Mouse (Mus musculus): Measurements from ENCODE around the gene Zfand6. TPM values are rescaled to one million over a fixed set of nuclear protein-coding genes. Genes with fewer than 3 reads are reported as not detected.

The Zfand6 gene
- polyA plus RNA-seq, 1 experiment from 2014 or later, result 162 TPM

DNA sequence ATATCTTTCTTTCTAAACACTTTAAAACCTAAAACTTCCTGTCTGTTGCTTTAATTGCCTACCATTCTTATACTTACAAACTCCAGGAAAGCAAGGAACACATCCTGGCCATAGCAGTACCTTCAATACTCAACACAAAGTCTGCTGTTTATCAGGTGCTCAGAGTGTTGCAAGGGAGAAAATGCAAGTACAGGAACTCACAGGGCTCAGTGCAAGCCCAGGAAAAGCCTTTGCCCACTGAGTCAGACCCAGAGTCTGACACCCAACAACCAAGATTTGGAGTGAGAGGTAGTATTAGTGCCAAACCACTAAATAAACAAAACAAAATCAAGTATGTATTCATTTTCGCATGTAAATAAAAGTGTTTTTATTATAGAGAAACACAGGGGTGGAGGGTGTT, 5.1 kb downstream of the Zfand6 start:
- WGBS, result 97% methylated on average over 1 of the region's 1 CpGs
- DNase-seq (ENCODE audit: low spot score), result no peak
- no peak overlapping the region for H3K27ac ChIP-seq (replicated peaks)
- H3K9me3 ChIP-seq, result no peaks in the 10 kb centered on the region
- peaks cover 17% of the 10 kb centered on the region for H3K4me1 ChIP-seq
- H3K27me3 ChIP-seq (replicated peaks; ENCODE audit: low read depth, poor library complexity, severe bottlenecking), result no peaks in the 10 kb centered on the region
- no peak overlapping the region for H3K4me3 ChIP-seq
- no peaks in the 10 kb centered on the region for H3K36me3 ChIP-seq (replicated peaks)

DNA sequence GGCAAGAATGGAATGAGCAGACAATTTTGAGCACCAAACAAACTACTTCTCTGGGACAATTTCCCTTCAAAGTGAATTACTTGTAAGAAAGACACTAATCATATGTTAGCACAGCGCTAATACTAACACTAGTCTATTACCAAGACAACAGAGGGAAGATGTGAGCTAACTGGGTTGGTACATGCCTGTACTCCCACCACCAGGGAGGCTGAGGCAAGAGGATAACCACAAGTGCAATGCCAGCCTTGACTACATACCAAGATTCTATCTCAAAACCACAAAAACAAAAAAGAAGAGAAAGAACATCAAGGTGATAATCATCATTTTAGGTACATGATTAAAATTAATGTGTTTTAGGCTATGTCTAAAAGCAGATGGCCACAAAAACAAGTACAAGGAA, 8.2 kb downstream of the Zfand6 start:
- peaks cover 18% of the 10 kb centered on the region for H3K4me1 ChIP-seq
- DNase-seq (ENCODE audit: low spot score), result no peak
- H3K9me3 ChIP-seq, result no peaks in the 10 kb centered on the region
- no peaks in the 10 kb centered on the region for H3K27me3 ChIP-seq (replicated peaks; ENCODE audit: low read depth, poor library complexity, severe bottlenecking)
- no peaks in the 10 kb centered on the region for H3K36me3 ChIP-seq (replicated peaks)
- WGBS, result 80% methylated on average over 1 of the region's 1 CpGs
- H3K4me3 ChIP-seq, result no peak overlapping the region
- no peak overlapping the region for H3K27ac ChIP-seq (replicated peaks)

DNA sequence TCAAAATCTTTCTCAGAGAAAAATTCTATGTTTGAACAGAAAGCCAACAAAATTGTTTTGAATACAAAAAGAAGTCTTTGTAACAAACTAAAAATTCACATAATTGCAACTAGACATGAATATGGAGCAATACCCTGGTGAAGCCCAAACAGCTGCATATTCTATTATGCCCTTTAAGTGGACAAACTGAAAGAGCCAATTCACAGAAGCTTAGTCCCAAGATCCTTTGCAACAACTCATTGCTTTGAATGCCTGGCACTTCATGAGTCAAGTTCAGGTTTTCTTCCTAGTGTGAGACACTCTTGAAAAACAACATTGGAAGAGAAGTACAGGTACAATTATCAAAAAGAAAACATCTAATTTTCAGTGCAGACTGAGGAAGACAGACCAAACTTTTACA, 8.8 kb downstream of the Zfand6 start:
- Histone ChIP-seq H3K27ac (replicated peaks) (no peak overlapping the region), H3K4me3 (no peak overlapping the region), H3K27me3 (replicated peaks; ENCODE audit: low read depth, poor library complexity, severe bottlenecking) (no peaks in the 10 kb centered on the region), H3K9me3 (no peaks in the 10 kb centered on the region), H3K4me1 (peaks cover 18% of the 10 kb centered on the region), H3K36me3 (replicated peaks) (no peaks in the 10 kb centered on the region)
- no peak for DNase-seq (ENCODE audit: low spot score)

DNA sequence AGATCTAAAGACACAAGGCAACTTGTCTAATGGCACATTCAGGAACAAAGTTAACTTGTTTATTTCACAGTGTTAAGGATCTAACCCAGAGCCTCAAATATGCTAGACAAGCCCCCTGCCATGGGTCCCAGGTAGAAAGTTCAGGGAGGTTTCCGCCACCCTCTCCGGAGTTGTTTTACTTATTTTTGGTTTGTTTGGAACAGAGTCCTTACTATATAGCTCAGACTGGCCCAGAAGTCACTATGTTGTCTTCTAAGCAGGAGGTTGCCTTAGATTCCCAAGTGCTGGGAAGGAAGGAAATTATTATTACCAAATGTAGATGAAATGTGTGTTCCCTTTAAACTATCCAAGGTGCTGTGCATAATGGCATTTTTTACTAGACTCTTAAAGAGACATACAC, 9.7 kb downstream of the Zfand6 start:
- Histone ChIP-seq H3K4me1 (peaks cover 18% of the 10 kb centered on the region), H3K36me3 (replicated peaks) (no peaks in the 10 kb centered on the region), H3K27me3 (replicated peaks; ENCODE audit: low read depth, poor library complexity, severe bottlenecking) (no peaks in the 10 kb centered on the region), H3K27ac (replicated peaks) (peak overlapping the region; percentile 69), H3K9me3 (no peaks in the 10 kb centered on the region), H3K4me3 (peak overlapping the region; percentile 61; the same call in 1 of the 2 replicates)
- WGBS, result 67% methylated on average over 2 of the region's 2 CpGs
- peak; percentile 17 for DNase-seq (ENCODE audit: low spot score)

DNA sequence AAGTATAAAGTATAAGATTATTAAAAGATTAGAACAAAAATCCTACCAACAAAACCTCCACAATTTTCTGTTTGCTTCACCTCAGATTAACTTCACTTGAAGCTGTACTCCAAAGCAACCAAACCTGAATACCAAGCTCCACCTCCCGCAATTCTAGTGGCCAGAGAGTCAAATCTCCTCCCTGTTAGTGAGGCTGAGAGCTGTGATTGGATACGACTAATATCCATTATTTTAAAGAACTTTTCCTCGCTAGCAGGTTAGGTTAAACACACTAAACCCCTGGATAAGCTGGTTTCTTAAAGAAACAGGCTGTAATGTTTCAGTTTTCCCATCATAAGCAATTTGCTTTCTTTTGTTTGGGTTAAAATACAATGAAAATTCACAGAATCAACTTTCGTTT, 10.5 kb downstream of the Zfand6 start:
- peak overlapping the region; percentile 69 for H3K27ac ChIP-seq (replicated peaks)
- WGBS, result 3% methylated on average over 4 of the region's 4 CpGs
- H3K4me3 ChIP-seq, result peak overlapping the region; percentile 61
- no peaks in the 10 kb centered on the region for H3K9me3 ChIP-seq
- peaks cover 18% of the 10 kb centered on the region for H3K4me1 ChIP-seq
- peak; percentile 73 for DNase-seq (ENCODE audit: low spot score)
- no peaks in the 10 kb centered on the region for H3K27me3 ChIP-seq (replicated peaks; ENCODE audit: low read depth, poor library complexity, severe bottlenecking)
- H3K36me3 ChIP-seq (replicated peaks), result no peaks in the 10 kb centered on the region

DNA sequence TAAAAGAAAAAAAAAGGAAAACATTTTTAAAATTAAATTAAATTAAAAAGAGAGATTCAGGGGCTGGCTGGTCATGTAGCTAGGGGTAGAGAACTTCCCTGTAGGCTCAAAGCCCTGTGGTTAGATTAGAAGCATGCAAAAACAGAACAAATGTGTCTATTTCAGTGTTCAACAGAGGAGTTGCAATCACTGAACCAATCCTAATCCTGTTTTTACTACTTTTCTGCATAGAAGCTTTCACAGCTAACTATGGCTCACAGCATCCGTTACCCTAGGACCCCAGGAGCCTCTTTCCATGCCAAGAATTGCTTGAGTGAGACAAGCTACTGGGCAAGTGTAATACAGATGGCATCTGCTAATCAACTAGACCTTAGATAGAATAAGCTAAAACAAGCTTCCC, 16.7 kb downstream of the Zfand6 start:
- Histone ChIP-seq H3K27me3 (replicated peaks; ENCODE audit: low read depth, poor library complexity, severe bottlenecking) (no peaks in the 10 kb centered on the region), H3K4me1 (peaks cover 12% of the 10 kb centered on the region), H3K36me3 (replicated peaks) (no peaks in the 10 kb centered on the region), H3K27ac (replicated peaks) (no peak overlapping the region), H3K9me3 (no peaks in the 10 kb centered on the region), H3K4me3 (no peak overlapping the region)
- 82% methylated on average over 1 of the region's 1 CpGs for WGBS
- no peak for DNase-seq (ENCODE audit: low spot score)

DNA sequence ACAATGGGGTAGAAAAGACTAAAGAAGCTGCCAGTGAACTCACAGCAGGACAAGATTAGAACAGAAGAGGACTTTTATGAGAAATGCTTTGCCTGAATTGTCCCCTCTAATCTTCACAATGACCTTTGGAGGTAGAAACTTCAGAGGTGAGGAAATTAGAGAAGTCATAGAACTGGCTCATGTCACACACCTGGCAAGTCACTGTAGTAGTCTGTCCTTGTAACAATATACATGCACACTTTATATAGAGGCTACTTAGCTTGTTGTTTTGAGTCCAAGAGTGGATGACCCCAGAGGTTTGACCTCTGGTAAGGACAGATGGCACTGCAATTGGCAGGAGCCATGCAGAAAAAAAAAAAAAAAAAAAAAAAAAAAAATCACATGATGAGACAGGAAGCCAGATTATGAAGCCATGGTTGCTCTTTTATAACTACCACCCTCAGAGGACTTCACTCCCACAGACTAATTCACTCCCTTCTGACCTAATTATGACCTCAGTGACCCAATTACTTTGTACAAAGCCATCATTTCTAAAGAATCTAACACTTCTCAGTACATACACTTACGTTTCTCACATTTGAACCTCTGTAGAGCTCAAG, 20.1 kb downstream of the Zfand6 start:
- H3K4me3 ChIP-seq, result no peak overlapping the region
- H3K27me3 ChIP-seq (replicated peaks; ENCODE audit: low read depth, poor library complexity, severe bottlenecking), result no peaks in the 10 kb centered on the region
- H3K36me3 ChIP-seq (replicated peaks), result no peaks in the 10 kb centered on the region
- WGBS, result 51% methylated on average over 1 of the region's 1 CpGs
- no peaks in the 10 kb centered on the region for H3K9me3 ChIP-seq
- no peak overlapping the region for H3K27ac ChIP-seq (replicated peaks)
- DNase-seq (ENCODE audit: low spot score), result no peak
- H3K4me1 ChIP-seq, result peaks cover 7% of the 10 kb centered on the region; the same call in 1 of the 2 replicates

DNA sequence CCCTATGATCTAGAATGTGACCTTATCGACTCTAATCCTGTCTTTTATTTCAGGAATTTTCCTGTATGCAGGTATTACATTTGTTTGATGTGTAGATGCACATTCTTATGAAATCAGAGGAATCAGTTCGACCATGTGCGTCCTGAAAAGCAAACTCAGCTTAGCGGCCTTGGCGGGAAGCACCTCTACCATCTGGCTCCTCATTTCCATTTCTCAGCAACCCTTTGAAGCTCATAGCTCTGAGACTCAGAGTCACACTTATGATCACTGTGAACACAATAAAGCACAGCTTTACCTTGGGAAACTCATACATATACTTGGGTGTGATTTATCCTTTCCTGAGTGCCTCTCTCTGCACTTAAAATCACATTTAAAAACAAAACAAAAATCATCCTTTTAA, 21.8 kb downstream of the Zfand6 start:
- no peaks in the 10 kb centered on the region for H3K27me3 ChIP-seq (replicated peaks; ENCODE audit: low read depth, poor library complexity, severe bottlenecking)
- H3K36me3 ChIP-seq (replicated peaks), result peaks cover 4% of the 10 kb centered on the region; the same call in 1 of the 2 replicates
- H3K4me1 ChIP-seq, result peaks cover 7% of the 10 kb centered on the region; the same call in 1 of the 2 replicates
- 91% methylated on average over 5 of the region's 5 CpGs for WGBS
- H3K27ac ChIP-seq (replicated peaks), result no peak overlapping the region
- H3K4me3 ChIP-seq, result no peak overlapping the region
- no peak for DNase-seq (ENCODE audit: low spot score)
- H3K9me3 ChIP-seq, result no peaks in the 10 kb centered on the region

DNA sequence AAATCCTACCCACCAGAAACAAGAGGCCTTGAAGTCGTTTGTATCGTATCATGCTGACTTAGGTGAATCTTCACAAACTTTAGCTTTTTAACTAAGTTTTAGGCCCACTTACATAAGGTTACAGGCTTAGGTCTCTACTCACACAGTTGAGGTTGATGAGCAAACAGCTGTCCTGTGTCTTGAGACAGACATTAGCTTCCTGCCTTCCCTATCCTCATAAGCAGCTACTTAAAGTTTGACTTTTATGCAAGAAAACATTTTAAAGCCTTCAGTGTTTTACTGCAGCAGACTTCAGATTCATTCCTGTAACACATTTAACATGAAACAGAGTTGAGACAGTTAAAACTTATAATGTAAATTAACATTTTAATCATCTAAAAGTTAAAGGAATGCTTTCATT, 37.0 kb downstream of the Zfand6 start:
- no peaks in the 10 kb centered on the region for H3K9me3 ChIP-seq
- no peak overlapping the region for H3K27ac ChIP-seq (replicated peaks)
- WGBS, result 90% methylated on average over 2 of the region's 2 CpGs
- H3K36me3 ChIP-seq (replicated peaks), result 0 out of 2 replicates have a peak, but pooled peaks cover 2% of the 10 kb centered on the region
- no peaks in the 10 kb centered on the region for H3K4me1 ChIP-seq
- no peaks in the 10 kb centered on the region for H3K27me3 ChIP-seq (replicated peaks; ENCODE audit: low read depth, poor library complexity, severe bottlenecking)
- DNase-seq (ENCODE audit: low spot score), result no peak
- H3K4me3 ChIP-seq, result no peak overlapping the region

DNA sequence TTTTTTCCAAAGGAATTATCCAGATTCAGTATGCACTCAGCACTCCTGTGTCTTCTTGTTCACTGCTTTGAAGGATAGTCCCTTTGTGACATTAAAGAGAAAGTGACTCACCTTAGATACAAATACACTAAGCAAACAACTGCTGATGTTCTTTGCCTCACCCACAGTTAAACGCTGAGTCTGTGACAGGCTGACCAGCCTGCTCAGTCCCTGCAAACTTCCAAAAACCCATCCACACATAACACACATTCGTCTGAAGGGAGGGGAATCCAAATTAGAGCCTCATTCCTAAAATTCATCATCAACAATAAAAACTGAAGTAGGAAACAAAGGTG, 37.8 kb downstream of the Zfand6 start:
- Histone ChIP-seq H3K27ac (replicated peaks) (no peak overlapping the region), H3K36me3 (replicated peaks) (0 out of 2 replicates have a peak, but pooled peaks cover 5% of the 10 kb centered on the region), H3K4me3 (no peak overlapping the region), H3K4me1 (no peaks in the 10 kb centered on the region), H3K9me3 (no peaks in the 10 kb centered on the region), H3K27me3 (replicated peaks; ENCODE audit: low read depth, poor library complexity, severe bottlenecking) (no peaks in the 10 kb centered on the region)
- no peak for DNase-seq (ENCODE audit: low spot score)
- 83% methylated on average over 2 of the region's 2 CpGs for WGBS

DNA sequence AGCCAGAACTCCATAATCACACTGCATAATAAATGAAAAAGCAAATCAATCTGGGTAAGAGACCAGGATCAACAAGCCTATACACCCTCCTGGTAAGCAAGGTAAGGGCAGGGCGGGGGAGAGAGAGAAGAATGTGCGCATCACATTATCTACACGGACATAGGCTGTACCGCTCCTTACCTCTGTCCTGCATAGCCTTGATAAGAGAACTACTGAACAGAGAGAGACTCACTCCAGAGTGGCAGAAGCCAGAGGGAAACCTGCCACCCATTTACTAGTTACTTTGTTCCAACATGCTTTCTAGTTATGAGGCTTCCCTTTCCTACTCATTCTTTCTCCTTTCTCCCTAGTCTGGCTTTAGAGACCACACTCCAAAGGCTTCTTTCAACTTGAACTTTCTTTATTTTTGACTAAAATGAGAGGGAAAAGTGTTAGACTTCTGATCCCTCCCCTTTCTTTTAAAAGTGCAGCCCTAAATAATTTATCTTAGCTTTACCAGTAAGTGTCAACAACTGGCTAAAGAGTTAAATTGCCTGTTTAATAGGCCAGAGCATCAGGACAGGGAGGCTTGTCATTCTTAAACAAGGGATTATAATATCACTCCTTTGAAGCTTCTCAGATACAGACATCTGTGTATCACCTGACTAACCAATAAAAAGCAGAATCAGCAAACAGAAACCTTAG, 38.3 kb downstream of the Zfand6 start:
- Histone ChIP-seq H3K36me3 (replicated peaks) (0 out of 2 replicates have a peak, but pooled peaks cover 5% of the 10 kb centered on the region), H3K9me3 (no peaks in the 10 kb centered on the region), H3K4me3 (no peak overlapping the region), H3K27ac (replicated peaks) (no peak overlapping the region), H3K27me3 (replicated peaks; ENCODE audit: low read depth, poor library complexity, severe bottlenecking) (no peaks in the 10 kb centered on the region), H3K4me1 (no peaks in the 10 kb centered on the region)
- 91% methylated on average over 4 of the region's 4 CpGs for WGBS
- no peak for DNase-seq (ENCODE audit: low spot score)

DNA sequence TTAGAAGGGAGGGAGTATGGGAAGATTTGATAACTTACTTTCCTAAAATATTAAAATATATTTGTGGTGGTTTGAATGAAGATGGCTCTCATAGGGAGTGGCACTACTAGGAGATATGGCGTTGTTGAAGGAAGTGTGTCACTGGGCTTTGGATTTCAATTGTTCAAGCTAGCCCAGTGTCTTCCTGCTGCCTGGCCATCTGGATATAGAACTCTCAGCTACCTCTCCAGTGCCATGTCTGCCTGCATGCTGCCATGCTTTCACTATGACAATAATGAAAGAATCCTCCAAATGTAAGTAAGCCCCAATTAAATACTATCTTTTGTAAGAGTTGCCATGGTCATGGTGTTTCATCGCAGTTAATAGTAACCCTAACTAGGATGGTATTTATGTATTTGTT, 40.7 kb downstream of the Zfand6 start:
- no peak overlapping the region for H3K4me3 ChIP-seq
- H3K27me3 ChIP-seq (replicated peaks; ENCODE audit: low read depth, poor library complexity, severe bottlenecking), result no peaks in the 10 kb centered on the region
- WGBS, result 94% methylated on average over 2 of the region's 2 CpGs
- 0 out of 2 replicates have a peak, but pooled peaks cover 5% of the 10 kb centered on the region for H3K36me3 ChIP-seq (replicated peaks)
- no peaks in the 10 kb centered on the region for H3K4me1 ChIP-seq
- no peak overlapping the region for H3K27ac ChIP-seq (replicated peaks)
- no peaks in the 10 kb centered on the region for H3K9me3 ChIP-seq
- no peak for DNase-seq (ENCODE audit: low spot score)

DNA sequence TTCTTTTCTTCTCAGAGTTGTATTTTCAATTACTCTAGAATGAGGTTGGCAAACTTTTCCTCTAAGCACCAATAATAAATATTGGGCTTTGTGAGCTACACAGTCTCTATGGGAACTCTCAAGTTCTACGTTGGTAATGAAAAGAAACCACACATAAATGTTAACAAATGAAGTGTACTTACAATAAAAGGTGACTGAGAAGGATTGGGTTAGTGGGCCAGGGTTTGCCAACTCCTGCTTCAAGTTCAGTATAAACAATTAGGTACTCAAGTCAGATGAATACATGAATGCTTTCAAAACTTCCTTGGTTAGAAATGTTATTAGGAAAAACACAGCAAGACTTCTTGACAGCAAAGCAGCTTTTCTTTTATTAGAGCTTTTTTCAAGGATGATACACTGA, 43.5 kb downstream of the Zfand6 start:
- Histone ChIP-seq H3K27ac (replicated peaks) (no peak overlapping the region), H3K9me3 (no peaks in the 10 kb centered on the region), H3K4me3 (no peak overlapping the region), H3K4me1 (no peaks in the 10 kb centered on the region), H3K36me3 (replicated peaks) (0 out of 2 replicates have a peak, but pooled peaks cover 5% of the 10 kb centered on the region), H3K27me3 (replicated peaks; ENCODE audit: low read depth, poor library complexity, severe bottlenecking) (no peaks in the 10 kb centered on the region)
- no peak for DNase-seq (ENCODE audit: low spot score)
- 85% methylated on average over 1 of the region's 1 CpGs for WGBS

Data from embryonic facial prominence, embryonic 10.5 days (tissue).